Mouse (Mus musculus) E14TG2a.4 (cell line): ENCODE measurements at regions not wholly inside any gene's neighbourhood (a gene's known extent, or its start where the extent isn't known, plus 50 kb on each side); places are given as distances from the start of the nearest gene placed in this dataset.

Source experiments
- CTCF ChIP-seq: conservative IDR thresholded peaks from 2 replicates; pipeline ENCODE4 v1.5.1; 2014; ENCODE audit warnings: low read length
- NANOG ChIP-seq: IDR thresholded peaks from 2 replicates; pipeline ENCODE4 v1.6.1; 2014; ENCODE audit warnings: borderline replicate concordance, low read length, mixed read lengths
- POU5F1 ChIP-seq: IDR thresholded peaks from 2 replicates; pipeline ENCODE4 v1.6.1; 2014; ENCODE audit warnings: low read length, borderline replicate concordance

DNA sequence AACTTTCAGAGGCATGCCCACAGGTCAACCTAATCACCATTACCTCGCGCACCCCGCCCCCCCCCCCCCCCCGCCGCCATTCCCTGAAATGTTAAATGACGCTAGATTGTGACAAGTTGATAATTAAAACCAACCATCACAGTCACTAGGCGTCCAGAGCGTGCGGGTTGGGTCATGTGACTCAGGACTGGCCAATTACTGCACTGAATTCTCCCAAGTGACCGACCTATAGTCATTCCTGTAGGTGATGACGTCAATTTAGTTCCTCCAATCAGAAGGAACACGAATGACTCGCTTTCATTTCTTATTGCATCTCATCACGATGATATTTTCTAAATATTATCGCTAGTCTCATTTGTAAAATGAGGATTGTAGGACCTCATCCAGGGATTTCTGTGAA is 60.2 kb upstream of the E2f3 start:
- TF ChIP-seq CTCF (no peak), POU5F1 (no peak), NANOG (no peak)
